Mouse (Mus musculus) layer of hippocampus, adult 9-10 months (tissue): ENCODE data around the gene Mrpl22.
"Not testable (repeated sequence)": the region's sequence is repeated elsewhere in the genome, so short reads cannot be mapped to it uniquely, and the experiment has no call there.

Experiments
- DNase-seq: peaks from one replicate; pipeline ENCODE4 v3.0.0; 2022; ENCODE audit warnings: low spot score

Mrpl22 gene

DNA sequence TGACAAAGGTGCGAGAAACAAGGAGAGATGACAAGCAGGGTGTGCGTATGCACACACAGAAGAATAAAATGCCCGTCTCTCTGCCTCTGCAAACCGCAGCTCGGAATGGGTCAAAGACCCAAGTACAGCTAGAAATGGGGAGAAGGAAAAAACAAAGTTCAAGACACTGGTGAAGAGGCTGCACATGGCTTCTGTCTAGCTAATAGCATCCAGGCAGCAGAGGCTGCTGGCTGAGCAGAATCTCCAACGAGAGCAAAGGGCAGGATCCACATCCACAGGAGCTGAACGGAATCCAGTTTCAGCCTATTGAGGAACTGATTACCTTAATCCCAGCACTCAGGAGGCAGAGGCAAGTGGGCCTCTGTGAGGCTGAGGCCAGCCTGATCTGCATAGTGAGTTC lies 9.3 kb downstream of the Mrpl22 start:
- DNase-seq = no peak

- no peak for DNase-seq
Observed at GRCm38 (mm10) chr11:58183579-58183978, 12.1 kb downstream of the Mrpl22 start.

DNA sequence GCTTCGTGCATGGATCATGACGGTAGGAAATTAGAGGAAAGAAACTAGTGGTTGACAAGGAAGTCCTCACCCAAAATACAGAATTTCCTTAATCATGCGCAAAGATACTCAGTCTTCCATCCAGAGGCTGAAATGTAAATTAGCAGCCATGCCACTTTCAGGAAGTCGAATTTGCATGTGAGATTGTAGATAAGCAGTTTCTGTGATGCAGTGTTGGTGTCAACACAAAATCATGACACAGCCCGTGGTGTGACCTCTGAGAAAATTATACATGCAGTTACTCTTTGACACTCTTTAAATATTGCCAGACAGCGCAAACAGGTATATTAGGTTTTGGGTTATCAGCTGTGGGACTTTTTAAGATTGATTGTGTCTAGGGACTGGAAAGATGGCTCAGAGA lies 18.2 kb downstream of the Mrpl22 start:
- DNase-seq = no peak

- no peak for DNase-seq
Observed at GRCm38 (mm10) chr11:58193326-58193725, 21.9 kb downstream of the Mrpl22 start.

GRCm38 (mm10) chr11:58193860-58194520 lies 22.5 kb downstream of the Mrpl22 start:
- no peak for DNase-seq

DNA sequence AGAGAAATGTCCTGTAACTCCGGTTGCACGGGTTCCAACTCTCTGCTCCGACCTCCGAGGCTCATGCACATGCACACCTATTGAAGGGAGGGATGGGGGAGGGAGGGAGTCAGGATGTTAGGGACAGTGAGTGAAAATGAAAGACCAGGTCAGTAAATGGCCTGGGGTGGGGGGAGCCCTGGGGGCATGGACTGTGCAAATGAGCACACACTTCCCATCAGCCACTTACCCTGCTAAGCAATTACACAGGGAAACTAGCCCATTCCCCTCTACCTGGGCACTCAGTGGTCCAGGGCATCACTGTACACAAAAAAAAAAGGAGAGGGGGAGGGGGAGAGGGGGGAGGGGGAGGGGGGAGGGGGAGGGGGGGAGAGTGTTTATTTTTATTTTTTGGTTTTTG lies 27.2 kb downstream of the Mrpl22 start:
- DNase-seq = no peak

GRCm38 (mm10) chr11:58199229-58200037 lies 28.0 kb downstream of the Mrpl22 start, which contains the start of the genes Igtp and Irgm2:
Igtp (plus strand) TSS chr11:58199556.
Irgm2 (plus strand) TSS chr11:58199618.
- DNase-seq = not testable (repeated sequence)

DNA sequence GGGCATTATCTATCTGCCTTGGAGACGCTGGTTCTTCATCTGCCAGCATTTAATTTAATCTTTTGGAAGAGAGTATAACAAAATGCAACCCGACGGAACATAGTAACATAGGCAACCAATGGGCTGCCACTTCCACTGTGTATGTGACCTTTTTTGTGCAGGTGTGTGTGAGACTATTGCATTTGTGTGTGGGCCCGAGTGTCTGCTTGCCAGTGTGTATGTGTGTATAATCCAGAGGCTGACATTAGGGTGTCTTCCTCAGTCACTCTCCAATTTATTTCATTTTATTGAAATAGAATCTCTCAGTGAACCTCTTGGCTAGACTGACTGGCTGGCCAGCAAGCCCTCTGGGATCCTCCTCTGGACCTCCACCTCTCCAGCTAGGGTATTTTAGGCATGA lies 28.8 kb downstream of the Mrpl22 start:
- DNase-seq = no peak

GRCm38 (mm10) chr11:58201052-58201451 lies 29.6 kb downstream of the Mrpl22 start:
- DNase-seq = no peak

DNA sequence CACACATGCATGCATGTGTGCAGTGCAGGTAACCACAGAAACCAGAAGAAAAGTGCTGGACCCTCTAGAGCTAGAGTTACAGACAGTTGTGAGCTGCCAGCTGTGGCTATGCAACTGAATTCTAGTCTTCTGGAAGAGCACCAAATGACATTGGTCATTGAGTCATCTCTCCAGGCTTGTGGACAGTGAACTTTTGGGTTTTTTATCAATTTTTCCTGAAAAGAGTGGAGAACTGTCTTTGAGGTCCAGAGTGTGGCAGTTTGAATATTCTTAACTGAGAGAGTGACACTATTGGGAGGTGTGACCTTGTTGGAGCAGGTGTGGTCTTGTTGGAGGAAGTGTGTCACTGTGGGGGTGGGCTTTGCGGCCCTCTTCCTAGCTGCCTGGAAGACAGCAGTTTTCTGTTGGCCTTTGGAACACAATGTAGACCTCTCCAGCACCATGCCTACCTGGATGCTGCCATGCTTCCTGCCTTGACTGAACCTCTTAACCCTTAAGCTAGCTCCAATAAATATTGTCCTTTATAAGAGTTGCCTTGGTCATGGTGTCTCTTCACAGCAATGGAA lies 38.9 kb downstream of the Mrpl22 start:
- no peak for DNase-seq

GRCm38 (mm10) chr11:58211062-58211681 lies 39.7 kb downstream of the Mrpl22 start:
- DNase-seq = no peak

GRCm38 (mm10) chr11:58211682-58212067 lies 40.2 kb downstream of the Mrpl22 start:
- no peak for DNase-seq

GRCm38 (mm10) chr11:58213673-58214342 lies 42.3 kb downstream of the Mrpl22 start:
- DNase-seq = no peak

DNA sequence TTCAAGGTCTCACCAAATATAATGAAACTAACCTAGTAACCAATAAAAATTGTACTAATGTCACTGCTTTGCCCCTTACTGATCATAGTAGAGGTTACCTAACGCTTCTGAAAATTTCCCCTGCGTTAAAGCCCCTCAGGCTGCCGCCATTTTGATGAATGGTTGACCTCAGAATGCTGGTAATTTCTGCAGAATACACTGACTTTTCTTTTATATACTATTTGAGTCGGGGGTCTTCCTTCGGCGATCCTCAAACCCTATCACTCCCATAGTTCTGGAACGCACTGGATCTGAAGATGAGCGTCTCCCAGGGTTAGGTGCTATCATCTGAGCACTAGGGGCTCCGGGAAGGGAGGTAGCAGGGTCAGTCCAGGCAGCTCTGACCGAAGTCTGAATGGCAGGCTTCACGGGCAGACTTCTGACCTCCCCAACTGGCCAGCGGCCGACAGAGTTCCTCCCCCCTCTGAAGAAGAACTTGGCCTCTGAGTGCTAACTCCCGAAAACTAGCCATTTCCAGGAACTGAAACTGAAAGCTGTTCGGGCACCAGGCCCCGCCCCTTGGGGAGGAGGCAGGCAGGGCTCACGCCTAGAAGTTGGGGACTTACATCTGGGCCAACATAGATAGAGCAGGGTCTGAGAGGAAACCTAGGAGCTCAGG lies 43.1 kb downstream of the Mrpl22 start:
- DNase-seq = peak; percentile 29

GRCm38 (mm10) chr11:58215049-58215430 lies 43.6 kb downstream of the Mrpl22 start:
- DNase-seq = not testable (repeated sequence)

DNA sequence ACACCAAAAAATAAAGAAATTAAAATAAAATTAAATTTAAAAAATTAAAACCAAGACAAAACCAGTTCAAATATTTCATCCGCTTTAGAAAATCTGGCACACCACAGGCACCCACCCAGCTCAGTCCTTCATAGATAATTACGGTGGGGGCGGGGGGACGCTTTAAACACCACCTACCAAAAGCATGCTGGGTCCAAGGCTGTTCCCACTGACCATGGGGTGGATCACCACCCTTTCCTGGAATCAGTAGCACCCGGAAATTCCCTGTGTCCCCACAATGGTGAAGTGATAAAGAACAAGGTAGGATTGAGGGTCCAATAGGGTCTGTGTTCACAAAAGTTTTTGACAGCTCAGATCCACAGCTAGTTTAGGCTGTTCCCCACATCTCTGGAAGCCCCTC lies 44.4 kb downstream of the Mrpl22 start:
- no peak for DNase-seq

DNA sequence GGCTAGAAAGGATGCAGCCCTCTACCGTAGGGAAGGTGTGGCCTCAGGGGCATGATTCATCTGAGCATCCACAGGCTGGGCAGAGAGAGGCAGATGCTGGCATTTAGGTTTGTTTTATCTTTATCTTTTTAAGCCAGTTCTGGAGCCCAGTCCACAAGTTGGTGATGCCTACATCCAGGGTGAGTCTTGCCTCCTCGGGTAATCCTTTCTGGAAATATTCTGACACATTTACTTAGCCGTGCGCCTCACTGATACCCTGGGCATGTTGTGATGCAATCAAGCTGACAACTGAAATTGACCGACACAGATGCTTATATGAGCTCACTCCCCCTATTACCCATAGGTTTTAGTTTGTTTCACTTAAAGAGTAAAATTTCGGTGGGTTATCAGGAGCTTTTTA lies 45.4 kb downstream of the Mrpl22 start:
- no peak for DNase-seq

DNA sequence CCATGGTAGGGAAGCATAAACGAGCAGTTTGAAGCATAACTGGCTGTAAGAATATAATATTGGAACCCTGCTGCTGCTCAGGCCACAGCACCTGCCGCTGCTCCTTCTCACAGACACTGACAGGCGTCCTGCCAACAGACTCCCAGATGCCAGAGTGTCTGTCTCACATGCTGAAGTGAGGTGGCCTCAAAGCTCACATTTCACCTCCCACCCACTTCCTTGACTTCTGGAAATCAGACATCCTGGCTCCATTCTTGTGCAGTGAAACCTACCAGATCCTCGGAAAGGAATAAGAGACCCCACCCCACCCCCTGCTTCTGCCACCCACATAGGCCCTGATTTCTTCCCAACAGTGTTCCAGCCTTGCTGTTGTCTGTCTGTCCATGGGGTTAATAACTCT lies 52.3 kb downstream of the Mrpl22 start:
- DNase-seq = no peak

GRCm38 (mm10) chr11:58224313-58224712 lies 52.9 kb downstream of the Mrpl22 start:
- peak; percentile 37 for DNase-seq

DNA sequence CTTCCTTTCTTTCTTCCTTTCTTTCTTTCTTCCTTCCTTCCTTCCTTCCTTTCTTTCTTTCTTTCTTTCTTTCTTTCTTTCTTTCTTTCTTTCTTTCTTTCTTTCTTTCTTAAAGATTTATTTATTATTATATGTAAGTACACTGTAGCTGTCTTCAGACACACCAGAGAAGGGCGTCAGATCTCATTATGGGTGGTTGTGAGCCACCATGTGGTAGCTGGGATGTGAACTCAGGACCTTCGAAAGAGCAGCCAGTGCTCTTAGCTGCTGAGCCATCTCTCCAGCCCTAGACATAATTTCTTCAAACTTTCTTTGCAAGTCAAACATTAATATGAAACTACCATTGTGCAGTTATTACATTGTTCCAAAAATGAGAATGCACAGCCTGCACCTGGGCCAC lies 53.4 kb downstream of the Mrpl22 start:
- DNase-seq = not testable (repeated sequence)

DNA sequence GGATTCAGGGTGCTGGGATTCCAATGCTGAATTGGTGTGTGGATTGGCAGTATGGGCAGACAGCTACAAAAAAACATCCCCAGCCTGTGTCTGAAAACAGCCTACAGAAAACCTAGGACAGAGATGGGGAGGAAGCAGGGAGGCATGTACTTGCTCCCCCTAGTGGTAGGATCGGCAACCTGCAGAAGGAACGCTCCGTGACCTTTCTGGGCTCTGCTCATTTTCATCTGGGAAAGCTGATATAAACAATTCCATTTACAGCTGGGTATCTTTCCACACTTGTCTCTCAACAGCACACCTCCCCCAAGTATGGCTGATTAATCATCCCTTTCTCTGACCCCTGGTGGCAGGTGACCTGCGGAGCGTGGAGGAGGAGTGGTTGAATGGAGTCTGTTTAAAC lies 54.2 kb downstream of the Mrpl22 start:
- peak; percentile 56 for DNase-seq

- DNase-seq = no peak
Observed at GRCm38 (mm10) chr11:58226425-58226824, 55.0 kb downstream of the Mrpl22 start.
